Mouse (Mus musculus): Measurements from ENCODE around the gene Mrto4. TPM values are rescaled to one million over a fixed set of nuclear protein-coding genes. Genes with fewer than 3 reads are reported as not detected.
"Not testable (repeated sequence)": the region's sequence is repeated elsewhere in the genome, so short reads cannot be mapped to it uniquely, and the experiment has no call there.

Mrto4 gene
- total RNA-seq (2021) (10 to 100 TPM; 27.1 to 31.3 TPM), polyA plus RNA-seq (2012; rRNA removed) (16.5 TPM in 2 replicates)
- long read RNA-seq, transcript Mrto4-202 (8 exons, 1,221 nt), result major isoform, 13 of 14 reads
- long read RNA-seq, partial matches to known transcripts, result 0 of 14 reads
- long read RNA-seq, other reads (novel, unspliced or antisense), result 1 of 14 reads

DNA sequence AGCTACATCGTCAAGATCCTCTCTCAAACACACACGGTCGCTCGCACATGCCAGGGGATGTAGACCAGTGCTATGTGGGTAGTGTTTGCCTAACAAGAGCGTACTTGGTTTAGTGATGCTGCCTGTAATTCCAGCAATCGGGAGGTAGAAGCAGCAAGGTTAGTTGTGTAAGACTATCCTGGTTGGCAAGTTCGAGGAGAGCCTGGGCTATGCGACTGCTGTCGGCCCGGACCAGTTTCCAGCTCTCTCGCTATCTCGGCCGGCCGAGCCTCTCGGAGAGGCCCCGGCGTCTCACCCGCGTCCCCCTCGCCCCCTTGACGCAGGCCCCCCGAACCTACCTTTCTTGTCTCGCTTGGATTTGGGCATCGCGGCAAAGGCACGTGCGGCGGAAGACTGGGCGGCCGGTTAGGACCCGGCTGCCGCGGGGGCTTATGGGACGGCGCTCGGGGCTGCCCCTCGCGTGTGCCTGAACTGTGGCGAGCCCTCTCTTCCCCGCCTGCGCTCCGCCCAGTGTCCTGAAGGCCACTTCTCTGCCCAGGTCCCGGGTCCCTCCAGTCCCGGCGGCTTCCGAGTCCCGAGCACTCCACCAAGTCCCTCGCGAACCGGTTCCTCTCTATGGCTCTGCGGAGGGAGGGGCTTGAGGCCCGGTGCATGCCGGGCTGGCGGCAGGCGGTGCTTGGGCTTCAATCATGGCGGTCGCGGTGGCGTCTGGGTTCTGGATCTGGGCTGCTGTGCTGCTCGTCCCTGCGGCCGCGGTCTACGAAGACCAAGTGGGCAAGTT, at the start of gene Mrto4, which contains the start of the genes Emc1 and Ubr4:
Gene Mrto4 (minus strand): TSS at position 646 of the 781 bp plus-strand sequence.
Gene Emc1 (plus strand): TSS at position 657 of the 781 bp plus-strand sequence.
Gene Ubr4 (plus strand): TSS at position 679 of the 781 bp plus-strand sequence.
- WGBS, result under 1% methylated on average over 64 of the region's 64 CpGs
- Histone ChIP-seq H3K9ac (ENCODE audit: low read depth, low read length) (peak within 1 kb of the TSS; percentile 88), H3K4me1 (ENCODE audit: control insufficient read depth, insufficient read depth, low read length) (peaks cover 8% of the 10 kb centered on the region), H3K27ac (peak within 1 kb of the TSS; percentile 99), H3K27me3 (ENCODE audit: control insufficient read depth, insufficient read depth, low read length) (no peaks in the 10 kb centered on the region), H3K79me2 (replicated peaks; ENCODE audit: control insufficient read depth, insufficient read depth, low read length) (peaks cover 5% of the 10 kb centered on the region; the same call in 1 of the 2 replicates), H3K36me3 (ENCODE audit: control insufficient read depth, insufficient read depth, low read length) (no peaks in the 10 kb centered on the region), H3K4me3 (peak within 1 kb of the TSS; percentile 57)
- TF ChIP-seq CTCF (IDR thresholded peaks at IDR 0.05) (no peak), POLR2A (IDR thresholded peaks at IDR 0.05; ENCODE audit: insufficient read depth, low read depth, low read length) (peak; percentile 70), EP300 (IDR thresholded peaks at IDR 0.05; ENCODE audit: insufficient read depth, low read depth, low read length) (no peak)
- intact Hi-C loops (cut with DNase I), result loop anchor here (1.0 kb wide), 1 partner anchor 28 kb away; no protein-coding TSS in a partner anchor
- peak; percentile 90 to 91 for DNase-seq

- H3K9ac ChIP-seq (ENCODE audit: low read depth, low read length), result no peak overlapping the region
- no peak for TF ChIP-seq POLR2A (IDR thresholded peaks at IDR 0.05; ENCODE audit: insufficient read depth, low read depth, low read length)
- TF ChIP-seq EP300 (IDR thresholded peaks at IDR 0.05; ENCODE audit: insufficient read depth, low read depth, low read length), result no peak
- TF ChIP-seq CTCF (IDR thresholded peaks at IDR 0.05), result no peak
- no peak overlapping the region for H3K27ac ChIP-seq
- H3K27me3 ChIP-seq (ENCODE audit: control insufficient read depth, insufficient read depth, low read length), result no peaks in the 10 kb centered on the region
- H3K36me3 ChIP-seq (ENCODE audit: control insufficient read depth, insufficient read depth, low read length), result no peaks in the 10 kb centered on the region
- DNase-seq, result no peak
- 81% methylated on average over 5 of the region's 5 CpGs for WGBS
- no peaks in the 10 kb centered on the region for H3K4me1 ChIP-seq (ENCODE audit: control insufficient read depth, insufficient read depth, low read length)
- no peaks in the 10 kb centered on the region for H3K79me2 ChIP-seq (replicated peaks; ENCODE audit: control insufficient read depth, insufficient read depth, low read length)
- intact Hi-C loops (cut with DNase I), result no loop called here
- H3K4me3 ChIP-seq, result no peak overlapping the region
Observed at GRCm38 (mm10) chr4:139400487-139400886, 48.1 kb upstream of the Mrto4 start.

DNA sequence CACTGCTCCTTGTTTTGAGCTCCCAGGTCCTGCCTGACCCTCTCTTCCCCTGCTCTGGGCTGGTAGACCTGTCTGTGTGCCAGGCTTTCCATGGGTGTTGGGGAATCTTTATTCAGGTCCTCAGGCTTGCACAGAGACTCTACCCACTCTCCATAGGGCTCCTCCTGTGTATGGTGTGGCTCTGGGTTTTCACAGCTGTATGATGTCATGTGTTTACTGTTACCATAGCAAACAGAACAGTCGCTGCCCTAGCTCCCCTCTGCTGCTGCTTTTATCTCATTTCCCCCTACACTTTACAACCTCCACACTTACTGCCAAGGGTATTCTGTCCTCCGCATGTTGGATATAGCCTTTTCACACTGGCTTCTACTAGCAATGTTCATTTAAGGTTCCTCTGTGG, 43.1 kb upstream of the Mrto4 start:
- DNase-seq, result no peak
- no peaks in the 10 kb centered on the region for H3K36me3 ChIP-seq (ENCODE audit: control insufficient read depth, insufficient read depth, low read length)
- TF ChIP-seq CTCF (IDR thresholded peaks at IDR 0.05) (no peak), EP300 (IDR thresholded peaks at IDR 0.05; ENCODE audit: insufficient read depth, low read depth, low read length) (no peak), POLR2A (IDR thresholded peaks at IDR 0.05; ENCODE audit: insufficient read depth, low read depth, low read length) (no peak)

DNA sequence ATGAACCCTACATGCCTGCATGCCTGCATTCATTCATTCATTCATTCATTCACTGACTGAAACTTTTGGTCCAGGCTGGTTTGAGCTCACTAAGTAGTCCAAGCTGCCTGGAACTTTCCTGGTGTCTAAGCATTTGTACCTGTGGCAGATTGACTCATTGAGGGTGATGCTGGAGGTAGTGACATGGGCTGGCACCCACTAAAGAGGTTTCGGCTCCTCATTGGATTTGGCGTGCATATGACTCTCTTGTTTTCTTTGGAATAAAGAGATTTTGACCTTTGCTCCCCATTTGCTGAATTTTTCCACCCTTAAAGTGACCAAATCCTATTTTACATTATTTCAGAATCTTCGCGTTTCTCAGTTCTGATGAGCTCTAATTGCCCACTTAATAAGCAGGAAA, 37.2 kb upstream of the Mrto4 start:
- no peak overlapping the region for H3K9ac ChIP-seq (ENCODE audit: low read depth, low read length)
- H3K27ac ChIP-seq, result no peak overlapping the region
- H3K4me3 ChIP-seq, result no peak overlapping the region
- no peaks in the 10 kb centered on the region for H3K27me3 ChIP-seq (ENCODE audit: control insufficient read depth, insufficient read depth, low read length)
- intact Hi-C loops (cut with DNase I), result no loop called here
- 70% methylated on average over 4 of the region's 4 CpGs for WGBS
- no peak for DNase-seq
- H3K79me2 ChIP-seq (replicated peaks; ENCODE audit: control insufficient read depth, insufficient read depth, low read length), result peaks cover 2% of the 10 kb centered on the region; the same call in 1 of the 2 replicates
- H3K4me1 ChIP-seq (ENCODE audit: control insufficient read depth, insufficient read depth, low read length), result peaks cover 5% of the 10 kb centered on the region
- TF ChIP-seq EP300 (IDR thresholded peaks at IDR 0.05; ENCODE audit: insufficient read depth, low read depth, low read length) (no peak), CTCF (IDR thresholded peaks at IDR 0.05) (no peak), POLR2A (IDR thresholded peaks at IDR 0.05; ENCODE audit: insufficient read depth, low read depth, low read length) (no peak)
- H3K36me3 ChIP-seq (ENCODE audit: control insufficient read depth, insufficient read depth, low read length), result no peaks in the 10 kb centered on the region

More for the DNA sequence above, 43.1 kb upstream of the Mrto4 start:
- H3K4me3 ChIP-seq, result no peak overlapping the region
- H3K27me3 ChIP-seq (ENCODE audit: control insufficient read depth, insufficient read depth, low read length), result no peaks in the 10 kb centered on the region
- H3K79me2 ChIP-seq (replicated peaks; ENCODE audit: control insufficient read depth, insufficient read depth, low read length), result no peaks in the 10 kb centered on the region
- intact Hi-C loops (cut with DNase I), result no loop called here
- WGBS, result 28% methylated on average over 2 of the region's 2 CpGs
- no peak overlapping the region for H3K9ac ChIP-seq (ENCODE audit: low read depth, low read length)
- no peak overlapping the region for H3K27ac ChIP-seq
- no peaks in the 10 kb centered on the region for H3K4me1 ChIP-seq (ENCODE audit: control insufficient read depth, insufficient read depth, low read length)

GRCm38 (mm10) chr4:139386869-139387319, 34.5 kb upstream of the Mrto4 start:
- DNase-seq, result peak in 1 of 2 experiments; percentile 30
- Histone ChIP-seq H3K27ac (peak overlapping the region; percentile 3; the same call in 1 of the 2 replicates), H3K4me3 (no peak overlapping the region), H3K36me3 (ENCODE audit: control insufficient read depth, insufficient read depth, low read length) (no peaks in the 10 kb centered on the region), H3K79me2 (replicated peaks; ENCODE audit: control insufficient read depth, insufficient read depth, low read length) (peaks cover 4% of the 10 kb centered on the region), H3K4me1 (ENCODE audit: control insufficient read depth, insufficient read depth, low read length) (peaks cover 9% of the 10 kb centered on the region), H3K9ac (ENCODE audit: low read depth, low read length) (no peak overlapping the region), H3K27me3 (ENCODE audit: control insufficient read depth, insufficient read depth, low read length) (no peaks in the 10 kb centered on the region)
- TF ChIP-seq EP300 (IDR thresholded peaks at IDR 0.05; ENCODE audit: insufficient read depth, low read depth, low read length), result no peak
- TF ChIP-seq CTCF (IDR thresholded peaks at IDR 0.05), result no peak
- no peak for TF ChIP-seq POLR2A (IDR thresholded peaks at IDR 0.05; ENCODE audit: insufficient read depth, low read depth, low read length)
- intact Hi-C loops (cut with DNase I), result no loop called here
- WGBS, result 27% methylated on average over 6 of the region's 6 CpGs

GRCm38 (mm10) chr4:139385841-139386240, 33.5 kb upstream of the Mrto4 start:
- H3K9ac ChIP-seq (ENCODE audit: low read depth, low read length); H3K4me1 ChIP-seq (ENCODE audit: control insufficient read depth, insufficient read depth, low read length); H3K4me3 ChIP-seq; DNase-seq; H3K36me3 ChIP-seq (ENCODE audit: control insufficient read depth, insufficient read depth, low read length); H3K27ac ChIP-seq; H3K79me2 ChIP-seq (replicated peaks; ENCODE audit: control insufficient read depth, insufficient read depth, low read length); intact Hi-C loops (cut with DNase I); H3K27me3 ChIP-seq (ENCODE audit: control insufficient read depth, insufficient read depth, low read length): not testable (repeated sequence)
- 73% methylated on average over 5 of the region's 5 CpGs for WGBS
